Mouse (Mus musculus) embryo, embryonic 10 days (tissue): ENCODE data around the gene Fmnl2.

Experiments used
- DNase-seq: peaks from one replicate; pipeline ENCODE4 v3.0.0-alpha.2; 2015; ENCODE audit warnings: low spot score

Fmnl2 gene

DNA sequence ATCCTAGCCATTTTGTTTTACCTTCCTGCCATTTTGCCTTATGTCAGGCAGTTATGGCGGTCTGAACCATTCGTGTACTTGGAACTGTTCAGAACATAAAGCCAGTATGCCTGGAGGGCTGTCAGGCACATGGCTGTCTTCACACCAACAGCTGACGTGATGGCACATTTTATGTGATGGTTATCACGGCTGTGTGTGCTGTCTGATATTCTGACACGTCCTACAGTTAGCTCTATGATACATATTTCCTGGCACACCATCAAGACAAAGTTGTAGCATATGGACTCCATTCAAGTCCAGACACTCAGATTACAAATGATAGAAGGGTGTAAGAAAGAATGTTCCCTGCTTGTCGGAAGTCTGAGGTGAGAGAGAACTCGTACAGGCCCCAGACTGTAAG is 248.4 kb downstream of the Fmnl2 start:
- no peak for DNase-seq

DNA sequence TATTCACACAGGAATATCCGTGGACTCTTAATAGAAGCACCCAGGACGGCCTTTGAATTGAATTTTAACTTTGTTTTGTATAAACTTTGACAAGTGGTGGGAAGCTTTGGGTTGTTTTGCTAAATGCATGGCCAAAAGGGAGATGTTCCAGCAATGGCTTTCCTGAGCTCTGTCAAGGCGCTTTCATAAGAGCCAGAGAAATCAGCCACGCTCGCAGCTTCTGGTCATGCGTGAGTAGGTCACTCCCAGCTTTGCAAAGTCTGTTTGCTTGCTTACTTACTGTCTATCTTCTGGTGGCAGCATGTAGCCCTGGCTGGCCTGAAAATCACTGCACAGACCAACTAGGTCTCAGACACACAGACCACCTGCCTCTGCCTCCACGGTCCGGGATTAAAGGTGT is 248.8 kb downstream of the Fmnl2 start:
- DNase-seq: no peak

DNA sequence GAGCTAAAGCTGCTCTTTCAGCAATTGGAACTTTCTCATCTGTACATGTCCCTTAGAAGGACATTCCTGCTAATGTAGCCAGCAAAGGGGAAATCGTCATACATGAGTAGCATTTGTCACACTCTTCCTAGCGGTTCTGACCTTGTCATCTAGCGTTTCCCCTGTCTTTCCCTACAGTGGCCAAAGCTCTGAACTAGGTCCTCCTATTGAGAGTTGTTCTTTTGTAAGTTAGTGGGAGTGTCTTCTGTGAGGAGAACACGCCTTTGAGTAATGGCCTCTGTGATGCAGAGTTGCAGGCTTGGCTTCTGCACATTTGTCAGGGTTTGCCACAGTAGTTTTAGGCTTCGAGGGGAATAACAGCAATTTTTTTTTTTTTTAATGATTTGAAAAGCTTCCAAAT is 250.9 kb downstream of the Fmnl2 start:
- no peak for DNase-seq

DNA sequence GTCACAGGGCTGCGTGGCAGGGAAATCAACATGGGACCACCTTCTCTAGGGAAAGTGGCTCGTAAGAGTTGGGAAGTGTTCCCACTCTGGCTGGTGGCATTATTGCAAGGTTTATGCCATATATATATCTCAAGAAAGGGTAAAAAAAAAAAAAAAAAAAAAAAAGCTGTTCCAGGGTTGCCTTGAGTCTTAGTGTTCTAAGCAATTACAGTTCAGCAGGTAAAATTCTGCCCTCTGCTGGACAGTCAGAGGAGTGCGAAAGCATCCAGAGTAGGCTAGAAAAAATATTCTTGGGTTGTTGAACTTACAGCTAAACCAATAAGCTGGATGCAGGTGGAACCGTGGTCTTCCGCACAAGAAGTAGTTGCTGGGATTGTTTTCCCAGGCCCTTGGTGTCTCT is 264.1 kb downstream of the Fmnl2 start:
- DNase-seq: peak; percentile 53

DNA sequence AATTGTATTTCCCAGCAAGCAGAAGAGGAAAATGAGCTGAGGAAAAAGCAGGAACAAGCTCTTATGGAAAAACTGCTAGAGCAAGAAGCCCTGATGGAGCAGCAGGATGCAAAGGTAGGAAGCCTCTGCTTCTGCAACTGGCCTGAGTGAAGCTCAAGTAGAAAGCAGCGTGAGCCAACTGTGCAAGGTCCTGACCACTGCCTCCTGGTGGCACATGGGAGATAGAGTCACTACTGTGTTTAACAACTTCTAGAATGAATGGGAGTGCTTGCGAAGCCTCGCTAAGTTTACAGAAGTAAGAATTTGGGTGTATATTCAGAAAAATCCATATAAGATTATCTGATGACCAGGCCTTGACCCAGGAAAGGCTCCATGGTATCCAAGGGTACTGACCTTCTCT is 268.3 kb downstream of the Fmnl2 start:
- DNase-seq: peak; percentile 29

DNA sequence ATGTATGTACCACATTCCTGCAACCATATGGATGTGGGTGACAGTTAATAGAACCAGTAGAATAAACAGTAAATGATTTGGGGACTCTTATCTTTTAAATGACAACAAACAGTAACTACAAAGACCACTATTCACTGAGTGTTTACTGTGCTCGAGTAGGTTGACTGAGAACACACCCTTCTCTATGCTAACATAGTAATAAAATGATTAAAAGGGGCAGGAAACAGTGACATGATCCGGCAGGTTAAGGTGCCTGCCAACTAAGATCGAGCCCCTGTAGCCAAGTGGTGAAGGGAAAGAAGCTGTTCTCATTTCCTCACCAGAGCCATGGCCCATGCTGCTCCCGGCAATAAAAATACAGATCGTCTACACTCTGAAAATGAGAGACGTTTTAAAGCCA is 271.4 kb downstream of the Fmnl2 start:
- no peak for DNase-seq

DNA sequence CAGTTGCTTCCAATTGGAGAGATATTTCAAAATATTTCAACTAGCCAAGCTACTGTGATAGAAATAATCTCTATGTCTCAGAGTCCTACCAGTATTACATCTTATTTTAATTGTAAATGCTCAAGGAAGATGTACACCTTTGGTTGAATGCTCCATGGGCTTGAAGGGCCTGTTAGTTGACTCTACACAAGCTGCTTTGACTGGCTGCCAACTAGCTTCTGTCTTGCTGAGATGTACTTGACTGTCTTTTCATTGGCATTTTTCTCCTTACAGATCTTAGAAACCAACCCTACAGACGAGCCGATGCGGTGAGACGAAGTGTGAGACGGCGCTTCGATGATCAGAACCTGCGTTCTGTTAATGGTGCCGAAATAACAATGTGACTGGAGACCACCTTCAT is 273.9 kb downstream of the Fmnl2 start:
- DNase-seq: no peak

DNA sequence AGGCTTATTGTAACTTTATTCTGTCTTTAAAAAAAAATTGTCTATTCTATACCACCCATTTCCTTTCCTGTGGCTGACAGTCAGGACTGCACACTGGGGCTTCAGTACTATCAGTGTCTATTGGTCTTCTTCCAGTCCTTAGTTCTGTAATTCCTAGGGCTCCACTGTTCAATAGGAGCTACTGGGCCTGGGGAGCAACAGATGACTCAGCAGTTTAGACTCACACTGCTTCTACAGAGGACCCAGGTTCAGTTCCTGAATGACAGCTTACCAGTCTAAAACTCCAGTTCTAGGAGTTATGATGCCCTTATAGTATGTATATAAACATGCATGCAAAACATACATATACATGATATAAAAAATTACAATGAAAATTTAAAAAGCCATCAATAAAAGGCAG is 289.2 kb downstream of the Fmnl2 start:
- no peak for DNase-seq

DNA sequence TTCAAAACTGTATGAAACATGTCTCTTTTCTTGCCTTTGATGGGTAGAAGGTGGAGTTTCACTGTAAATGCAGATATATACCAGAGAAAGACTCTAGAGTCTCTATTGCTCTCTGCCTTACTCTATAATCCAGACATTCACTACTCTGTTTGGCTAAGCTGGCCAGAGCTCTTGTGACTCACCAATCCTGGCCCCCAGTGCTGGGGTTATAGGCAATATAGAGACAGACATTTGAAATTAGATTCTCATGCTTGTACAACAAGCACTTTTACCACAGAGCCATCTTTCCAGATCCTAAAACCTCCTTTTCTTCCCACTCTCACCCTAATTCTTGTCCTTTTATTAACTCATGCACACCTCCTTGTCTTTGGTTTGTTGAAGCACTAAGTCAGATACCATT is 316.3 kb downstream of the Fmnl2 start:
- DNase-seq: no peak

DNA sequence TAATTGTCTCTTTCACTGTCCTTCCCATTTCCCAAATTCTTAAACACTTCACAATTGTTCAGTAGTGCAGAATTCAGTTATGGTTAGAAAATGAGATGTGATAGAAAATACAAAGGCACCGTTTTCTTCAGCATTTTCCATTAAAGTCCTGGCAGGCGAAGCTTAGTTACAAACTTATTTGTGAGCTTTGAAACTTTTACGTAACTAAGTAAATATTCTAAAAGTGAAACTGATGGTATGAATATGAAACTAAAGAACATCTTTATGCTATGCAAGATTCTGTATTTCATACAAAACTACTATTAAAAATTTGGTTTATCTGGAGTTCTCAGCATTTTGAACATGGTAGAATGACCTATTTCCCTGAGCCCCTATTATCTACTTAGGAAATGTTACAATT is 321.3 kb downstream of the Fmnl2 start:
- DNase-seq: no peak

DNA sequence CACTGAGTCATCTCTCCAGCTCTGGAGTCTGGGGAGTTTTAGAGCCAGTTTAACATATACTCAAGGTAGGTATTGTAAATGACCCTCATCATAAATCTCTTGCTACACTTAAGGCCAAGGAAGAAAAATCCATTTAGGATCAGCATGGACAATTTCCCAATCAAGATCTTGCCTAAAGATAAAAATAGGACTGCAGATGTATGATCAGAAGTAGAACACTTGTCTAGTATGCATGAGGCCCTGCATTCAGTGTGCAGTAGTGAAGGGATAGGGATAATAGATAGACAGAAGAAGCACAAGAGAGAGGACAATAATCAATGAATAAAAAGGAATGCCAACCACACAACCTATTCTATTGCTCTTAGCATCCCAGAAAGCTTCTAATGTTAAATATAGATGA is 322.2 kb downstream of the Fmnl2 start:
- no peak for DNase-seq
